13 mouse cellular contexts compared by ENCODE assay signal in the genomic region with DNA sequence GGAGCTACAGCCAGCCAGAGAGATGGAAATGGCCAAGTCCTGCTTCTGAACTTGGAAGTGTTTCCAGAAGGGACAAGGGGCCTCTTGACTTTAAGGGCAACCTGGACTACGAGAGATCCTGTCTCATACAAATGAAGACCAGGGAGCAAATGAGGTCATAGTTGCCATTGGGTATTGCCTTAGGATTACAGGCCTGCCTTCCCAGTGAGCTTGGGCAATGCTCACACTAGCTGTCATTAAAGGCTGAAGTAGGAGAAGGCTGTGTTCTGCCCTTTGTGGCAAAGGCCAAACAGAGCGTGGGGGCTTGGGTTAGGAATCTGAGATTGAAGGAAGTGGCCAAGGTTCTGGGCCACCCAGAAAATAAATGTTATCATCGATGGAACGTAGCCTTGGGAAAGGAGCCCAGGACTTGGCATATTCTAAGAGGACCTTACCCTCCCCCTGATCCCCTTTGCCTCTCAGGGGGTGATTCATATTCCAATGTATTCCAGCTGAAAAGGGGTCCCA.
"Had no signal": no experiment of that assay in that cellular context is flagged by ENCODE, and none has a peak within 500 bp of the region (broad histone marks: within the 10 kb centered on the region; RNA-seq: fewer than 3 reads in every experiment).

No protein-coding gene starts in this region.

- H3K27ac ChIP-seq: kidney, embryonic 15.5 days; liver, embryonic 15.5 days; midbrain, embryonic 15.5 days; neural tube, embryonic 12.5 days; stomach, embryonic 15.5 days had no signal

- DNase-seq: kidney, adult 2 months; kidney, postnatal 14 days; lung, adult 2 months; lung, postnatal 36 days; right cerebral cortex, postnatal 14 days; thymus, adult 18-20 months; thymus, postnatal 14 days had no signal

- H3K4me3 ChIP-seq: kidney, embryonic 15.5 days; limb, embryonic 10.5 days; liver, embryonic 15.5 days; midbrain, embryonic 15.5 days; neural tube, embryonic 12.5 days; stomach, embryonic 15.5 days had no signal
